Mouse (Mus musculus): ENCODE results near the gene Dgkb.

DNA sequence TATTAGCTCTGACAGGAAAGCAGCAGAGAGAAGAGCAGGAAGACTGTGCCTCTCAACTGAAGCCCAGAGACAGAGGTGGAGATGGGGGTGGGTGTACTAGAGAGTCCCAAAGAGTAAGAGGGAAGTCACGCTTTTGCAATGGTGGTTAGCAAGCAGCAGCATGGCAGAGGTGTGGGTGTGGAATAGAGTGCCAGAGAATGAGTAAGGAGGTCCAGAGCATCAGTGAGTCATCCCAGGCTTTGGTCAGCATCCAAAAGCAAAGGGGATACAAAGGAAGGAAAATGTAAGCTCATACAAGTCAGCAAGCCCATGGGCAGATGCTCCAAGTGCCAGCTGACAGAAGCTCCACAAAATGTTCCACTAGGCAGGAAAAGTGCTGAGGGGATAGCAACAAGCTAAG, 47.7 kb upstream of the Dgkb start:
- no peak for TF ChIP-seq CTCF (IDR thresholded peaks at IDR 0.05; ENCODE audit: borderline replicate concordance, insufficient read depth, low read length)
- TF ChIP-seq POLR2A (IDR thresholded peaks at IDR 0.05; ENCODE audit: low read depth, low read length): no peak
